Mouse (Mus musculus): ENCODE results near the gene Frmd4b. TPM values are rescaled to one million over a fixed set of nuclear protein-coding genes. Genes with fewer than 3 reads are reported as not detected.

The Frmd4b gene
- polyA plus RNA-seq, 1 experiment: 14.3 TPM

- 68% methylated on average over 3 of the region's 3 CpGs for WGBS
- Histone ChIP-seq H3K4me3 (ENCODE audit: extremely low read depth, insufficient read depth, insufficient read length) (no peak overlapping the region), H3K27ac (ENCODE audit: insufficient read depth, low read length) (no peak overlapping the region), H3K4me1 (ENCODE audit: control insufficient read depth, insufficient read depth, insufficient read length) (peaks cover 7% of the 10 kb centered on the region; the same call in 1 of the 2 replicates), H3K27me3 (ENCODE audit: control insufficient read depth, insufficient read depth, low read length) (no peaks in the 10 kb centered on the region), H3K36me3 (ENCODE audit: control insufficient read depth, insufficient read depth, low read length) (no peaks in the 10 kb centered on the region)
- no peak for DNase-seq (ENCODE audit: low read depth in 1 of 2, low spot score in 2 of 2)
- TF ChIP-seq POLR2A (IDR thresholded peaks at IDR 0.05; ENCODE audit: low read depth, low read length) (no peak), CTCF (IDR thresholded peaks at IDR 0.05; ENCODE audit: extremely low read depth, insufficient read depth, insufficient read length, insufficient replicate concordance) (no peak)
Observed at GRCm38 (mm10) chr6:97273777-97274176, 343.6 kb downstream of the Frmd4b start.

GRCm38 (mm10) chr6:97273058-97273710, 344.2 kb downstream of the Frmd4b start:
- Histone ChIP-seq H3K27ac (ENCODE audit: insufficient read depth, low read length) (no peak overlapping the region), H3K4me1 (ENCODE audit: control insufficient read depth, insufficient read depth, insufficient read length) (peaks cover 7% of the 10 kb centered on the region; the same call in 1 of the 2 replicates), H3K36me3 (ENCODE audit: control insufficient read depth, insufficient read depth, low read length) (no peaks in the 10 kb centered on the region), H3K4me3 (ENCODE audit: extremely low read depth, insufficient read depth, insufficient read length) (no peak overlapping the region), H3K27me3 (ENCODE audit: control insufficient read depth, insufficient read depth, low read length) (no peaks in the 10 kb centered on the region)
- TF ChIP-seq POLR2A (IDR thresholded peaks at IDR 0.05; ENCODE audit: low read depth, low read length): no peak
- no peak for TF ChIP-seq CTCF (IDR thresholded peaks at IDR 0.05; ENCODE audit: extremely low read depth, insufficient read depth, insufficient read length, insufficient replicate concordance)
- WGBS: 88% methylated on average over 16 of the region's 16 CpGs
- no peak for DNase-seq (ENCODE audit: low read depth in 1 of 2, low spot score in 2 of 2)

GRCm38 (mm10) chr6:97272349-97272748, 345.0 kb downstream of the Frmd4b start:
- Histone ChIP-seq H3K27me3 (ENCODE audit: control insufficient read depth, insufficient read depth, low read length) (no peaks in the 10 kb centered on the region), H3K36me3 (ENCODE audit: control insufficient read depth, insufficient read depth, low read length) (no peaks in the 10 kb centered on the region), H3K4me3 (ENCODE audit: extremely low read depth, insufficient read depth, insufficient read length) (no peak overlapping the region), H3K4me1 (ENCODE audit: control insufficient read depth, insufficient read depth, insufficient read length) (peaks cover 5% of the 10 kb centered on the region; the same call in 1 of the 2 replicates), H3K27ac (ENCODE audit: insufficient read depth, low read length) (no peak overlapping the region)
- WGBS: 80% methylated on average over 2 of the region's 2 CpGs
- TF ChIP-seq CTCF (IDR thresholded peaks at IDR 0.05; ENCODE audit: extremely low read depth, insufficient read depth, insufficient read length, insufficient replicate concordance): no peak
- no peak for TF ChIP-seq POLR2A (IDR thresholded peaks at IDR 0.05; ENCODE audit: low read depth, low read length)
- DNase-seq (ENCODE audit: low read depth in 1 of 2, low spot score in 2 of 2): no peak

GRCm38 (mm10) chr6:97269596-97269995, 347.7 kb downstream of the Frmd4b start:
- no peak for DNase-seq (ENCODE audit: low read depth in 1 of 2, low spot score in 2 of 2)
- no peak overlapping the region for H3K4me3 ChIP-seq (ENCODE audit: extremely low read depth, insufficient read depth, insufficient read length)
- no peak overlapping the region for H3K27ac ChIP-seq (ENCODE audit: insufficient read depth, low read length)
- no peaks in the 10 kb centered on the region for H3K4me1 ChIP-seq (ENCODE audit: control insufficient read depth, insufficient read depth, insufficient read length)
- H3K27me3 ChIP-seq (ENCODE audit: control insufficient read depth, insufficient read depth, low read length): no peaks in the 10 kb centered on the region
- TF ChIP-seq CTCF (IDR thresholded peaks at IDR 0.05; ENCODE audit: extremely low read depth, insufficient read depth, insufficient read length, insufficient replicate concordance) (no peak), POLR2A (IDR thresholded peaks at IDR 0.05; ENCODE audit: low read depth, low read length) (no peak)
- H3K36me3 ChIP-seq (ENCODE audit: control insufficient read depth, insufficient read depth, low read length): no peaks in the 10 kb centered on the region
- WGBS: 87% methylated on average over 11 of the region's 11 CpGs

- Histone ChIP-seq H3K27ac (ENCODE audit: insufficient read depth, low read length) (no peak overlapping the region), H3K4me3 (ENCODE audit: extremely low read depth, insufficient read depth, insufficient read length) (no peak overlapping the region), H3K27me3 (ENCODE audit: control insufficient read depth, insufficient read depth, low read length) (no peaks in the 10 kb centered on the region), H3K36me3 (ENCODE audit: control insufficient read depth, insufficient read depth, low read length) (no peaks in the 10 kb centered on the region), H3K4me1 (ENCODE audit: control insufficient read depth, insufficient read depth, insufficient read length) (no peaks in the 10 kb centered on the region)
- WGBS: 90% methylated on average over 2 of the region's 2 CpGs
- no peak for DNase-seq (ENCODE audit: low read depth in 1 of 2, low spot score in 2 of 2)
- TF ChIP-seq CTCF (IDR thresholded peaks at IDR 0.05; ENCODE audit: extremely low read depth, insufficient read depth, insufficient read length, insufficient replicate concordance) (no peak), POLR2A (IDR thresholded peaks at IDR 0.05; ENCODE audit: low read depth, low read length) (no peak)
Observed at GRCm38 (mm10) chr6:97267132-97267531, 350.2 kb downstream of the Frmd4b start.

- Histone ChIP-seq H3K27me3 (ENCODE audit: control insufficient read depth, insufficient read depth, low read length) (no peaks in the 10 kb centered on the region), H3K4me1 (ENCODE audit: control insufficient read depth, insufficient read depth, insufficient read length) (no peaks in the 10 kb centered on the region), H3K27ac (ENCODE audit: insufficient read depth, low read length) (no peak overlapping the region), H3K36me3 (ENCODE audit: control insufficient read depth, insufficient read depth, low read length) (no peaks in the 10 kb centered on the region), H3K4me3 (ENCODE audit: extremely low read depth, insufficient read depth, insufficient read length) (no peak overlapping the region)
- no peak for DNase-seq (ENCODE audit: low read depth in 1 of 2, low spot score in 2 of 2)
- TF ChIP-seq CTCF (IDR thresholded peaks at IDR 0.05; ENCODE audit: extremely low read depth, insufficient read depth, insufficient read length, insufficient replicate concordance) (no peak), POLR2A (IDR thresholded peaks at IDR 0.05; ENCODE audit: low read depth, low read length) (no peak)
- 80% methylated on average over 4 of the region's 4 CpGs for WGBS
Observed at GRCm38 (mm10) chr6:97266661-97267060, 350.7 kb downstream of the Frmd4b start.

GRCm38 (mm10) chr6:97265705-97266104, 351.6 kb downstream of the Frmd4b start:
- Histone ChIP-seq H3K4me1 (ENCODE audit: control insufficient read depth, insufficient read depth, insufficient read length) (no peaks in the 10 kb centered on the region), H3K36me3 (ENCODE audit: control insufficient read depth, insufficient read depth, low read length) (no peaks in the 10 kb centered on the region), H3K4me3 (ENCODE audit: extremely low read depth, insufficient read depth, insufficient read length) (no peak overlapping the region), H3K27me3 (ENCODE audit: control insufficient read depth, insufficient read depth, low read length) (no peaks in the 10 kb centered on the region), H3K27ac (ENCODE audit: insufficient read depth, low read length) (no peak overlapping the region)
- DNase-seq (ENCODE audit: low read depth in 1 of 2, low spot score in 2 of 2): no peak
- 92% methylated on average over 3 of the region's 3 CpGs for WGBS
- no peak for TF ChIP-seq CTCF (IDR thresholded peaks at IDR 0.05; ENCODE audit: extremely low read depth, insufficient read depth, insufficient read length, insufficient replicate concordance)
- no peak for TF ChIP-seq POLR2A (IDR thresholded peaks at IDR 0.05; ENCODE audit: low read depth, low read length)
